Mouse (Mus musculus) neural tube, embryonic 11.5 days (tissue): ENCODE data around the gene Mtmr12. TPM values are rescaled to one million over a fixed set of nuclear protein-coding genes. Genes with fewer than 3 reads are reported as not detected.
"Not testable (repeated sequence)": the region's sequence is repeated elsewhere in the genome, so short reads cannot be mapped to it uniquely, and the experiment has no call there.

Experiments used
- ATAC-seq: fragments of 200-750 bp; cut with Nextera tagmentation; 2 replicates; pipeline ENCODE4 v1.8.0; 2017; ENCODE audit warnings: moderate number of reproducible peaks, mild to moderate bottlenecking, moderate TSS enrichment, moderate library complexity; ENCODE audit not compliant: insufficient read depth, low FRiP score, low TSS enrichment
- DNase-seq: peaks from one replicate; pipeline ENCODE4 v3.0.0-alpha.2; 2015; ENCODE audit warnings: low spot score
- H3K27ac ChIP-seq: fragments of 300-500 bp; sonication (generic); 2 replicates; pipeline ENCODE4 v1.5.1; 2014; ENCODE audit warnings: low read depth, mild to moderate bottlenecking, low read length
- H3K27me3 ChIP-seq: fragments of 300-500 bp; sonication (generic); 2 replicates; pipeline ENCODE4 v1.6.1; 2014; ENCODE audit warnings: mild to moderate bottlenecking, low read length, mixed read lengths; ENCODE audit not compliant: control insufficient read depth, insufficient read depth
- H3K36me3 ChIP-seq: fragments of 300-500 bp; sonication (generic); 2 replicates; pipeline ENCODE4 v1.6.1; 2014; ENCODE audit warnings: mild to moderate bottlenecking, low read length, moderate library complexity, mixed read lengths; ENCODE audit not compliant: control insufficient read depth, insufficient read depth
- H3K4me1 ChIP-seq: fragments of 300-500 bp; sonication (generic); 2 replicates; pipeline ENCODE4 v1.6.1; 2014; ENCODE audit warnings: low read length, mixed read lengths; ENCODE audit not compliant: control insufficient read depth, insufficient read depth
- H3K4me2 ChIP-seq: fragments of 300-500 bp; sonication (generic); 2 replicates; pipeline ENCODE4 v1.6.1; 2014; ENCODE audit warnings: low read depth, mild to moderate bottlenecking, moderate library complexity
- H3K4me3 ChIP-seq: fragments of 300-500 bp; sonication (generic); 2 replicates; pipeline ENCODE4 v1.5.1; 2014; ENCODE audit warnings: low read depth, low read length
- H3K9ac ChIP-seq: fragments of 300-500 bp; sonication (generic); 2 replicates; pipeline ENCODE4 v1.6.1; 2014; ENCODE audit warnings: mild to moderate bottlenecking, low read length
- H3K9me3 ChIP-seq: fragments of 300-500 bp; sonication (generic); 2 replicates; pipeline ENCODE4 v1.6.1; 2016; ENCODE audit warnings: low read length; ENCODE audit not compliant: control insufficient read depth
- whole genome bisulfite sequencing: fragments of 180-500 bp; shearing (Covaris S2); extraction: QIAGEN DNeasy Blood & Tissue Kit; methylation state at CpG from one replicate; pipeline ENCODE4 v1.1.7; 2014; 5-methylcytosine and 5-hydroxymethylcytosine counted together
- polyA plus RNA-seq: library from polyadenylated mRNA; unstranded; fragments of >200 nt; fragmentation: Nextera tagmentation; extraction: Ambion mirVana; gene quantifications from 2 replicates; pipeline ENCODE4 v1.2.1, GENCODE M21; 2014

Mtmr12 gene
- polyA plus RNA-seq, 1 experiment from 2014 or later, result 17.5 TPM

- Histone ChIP-seq H3K9me3 (no peaks in the 10 kb centered on the region), H3K36me3 (no peaks in the 10 kb centered on the region), H3K4me1 (peaks cover 15% of the 10 kb centered on the region), H3K4me3 (no peak overlapping the region), H3K27ac (no peak overlapping the region), H3K27me3 (no peaks in the 10 kb centered on the region), H3K9ac (no peak overlapping the region), H3K4me2 (no peak overlapping the region; the same call in 1 of the 2 replicates)
- no peak for DNase-seq
- WGBS, result 59% methylated on average over 7 of the region's 7 CpGs
- ATAC-seq, result no peak
Observed at GRCm38 (mm10) chr15:12206646-12207222, 1.9 kb downstream of the Mtmr12 start.

DNA sequence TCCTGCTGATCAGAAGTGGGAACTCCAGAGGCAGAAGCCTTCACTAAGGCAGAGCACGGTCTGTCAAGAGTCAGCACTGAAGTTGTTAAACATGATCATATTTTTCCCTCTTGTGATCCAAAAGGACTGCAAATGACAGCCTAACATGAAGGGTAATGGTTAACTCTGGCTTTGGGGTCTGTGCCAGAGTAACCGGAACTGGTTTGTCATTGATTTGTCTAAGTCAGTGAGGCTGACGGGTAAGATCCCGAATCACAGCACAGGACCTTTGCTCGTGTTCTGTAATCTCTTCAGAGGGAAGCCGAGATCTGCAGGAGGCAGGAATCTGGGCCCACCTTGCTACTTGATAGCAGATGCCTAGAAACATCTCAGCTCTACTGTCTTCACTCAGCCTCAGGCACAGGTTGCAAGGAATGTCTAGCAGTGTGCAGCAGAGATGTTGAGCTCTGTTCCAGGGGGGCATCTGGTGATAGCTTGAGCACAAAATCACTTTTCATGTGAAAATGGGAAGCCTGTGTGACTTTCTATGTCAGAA, 2.8 kb downstream of the Mtmr12 start:
- H3K4me1 ChIP-seq, result peaks cover 15% of the 10 kb centered on the region
- ATAC-seq (no peak), DNase-seq (no peak)
- H3K36me3 ChIP-seq, result no peaks in the 10 kb centered on the region
- no peaks in the 10 kb centered on the region for H3K27me3 ChIP-seq
- no peak overlapping the region for H3K4me2 ChIP-seq
- no peak overlapping the region for H3K4me3 ChIP-seq
- WGBS, result 86% methylated on average over 6 of the region's 6 CpGs
- H3K9me3 ChIP-seq, result no peaks in the 10 kb centered on the region
- no peak overlapping the region for H3K27ac ChIP-seq
- no peak overlapping the region for H3K9ac ChIP-seq

- ATAC-seq, result no peak
- 84% methylated on average over 8 of the region's 8 CpGs for WGBS
- Histone ChIP-seq H3K4me1 (peaks cover 6% of the 10 kb centered on the region; the same call in 1 of the 2 replicates), H3K9me3 (no peaks in the 10 kb centered on the region), H3K4me2 (no peak overlapping the region), H3K4me3 (no peak overlapping the region), H3K9ac (no peak overlapping the region), H3K36me3 (no peaks in the 10 kb centered on the region), H3K27ac (no peak overlapping the region), H3K27me3 (no peaks in the 10 kb centered on the region)
- DNase-seq, result no peak
Observed at GRCm38 (mm10) chr15:12211577-12211976, 6.7 kb downstream of the Mtmr12 start.

DNA sequence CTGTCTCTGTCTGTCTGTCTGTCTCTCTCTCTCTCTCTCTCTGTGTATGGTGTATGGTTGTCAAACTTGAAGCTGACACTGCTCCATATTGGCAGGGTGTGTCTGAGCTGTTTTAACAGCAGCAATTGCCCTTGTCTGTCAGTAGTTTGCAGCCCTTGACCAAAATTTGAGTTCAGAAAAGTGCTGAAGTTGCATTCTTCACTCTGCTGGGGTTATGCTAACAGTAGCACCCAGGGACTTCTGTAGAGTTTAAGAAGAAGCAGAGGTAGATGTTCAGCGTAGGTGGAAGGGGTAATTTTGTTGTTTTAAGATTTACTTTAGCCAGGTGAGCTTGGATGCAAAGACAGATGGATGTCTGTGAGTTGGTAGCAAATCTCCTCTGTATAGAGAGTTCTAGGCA, 7.4 kb downstream of the Mtmr12 start:
- Histone ChIP-seq H3K4me1 (no peaks in the 10 kb centered on the region), H3K36me3 (no peaks in the 10 kb centered on the region), H3K4me2 (no peak overlapping the region), H3K27ac (no peak overlapping the region), H3K4me3 (no peak overlapping the region), H3K9ac (no peak overlapping the region), H3K27me3 (no peaks in the 10 kb centered on the region), H3K9me3 (no peaks in the 10 kb centered on the region)
- ATAC-seq (no peak), DNase-seq (no peak)
- WGBS, result 79% methylated on average over 1 of the region's 1 CpGs

DNA sequence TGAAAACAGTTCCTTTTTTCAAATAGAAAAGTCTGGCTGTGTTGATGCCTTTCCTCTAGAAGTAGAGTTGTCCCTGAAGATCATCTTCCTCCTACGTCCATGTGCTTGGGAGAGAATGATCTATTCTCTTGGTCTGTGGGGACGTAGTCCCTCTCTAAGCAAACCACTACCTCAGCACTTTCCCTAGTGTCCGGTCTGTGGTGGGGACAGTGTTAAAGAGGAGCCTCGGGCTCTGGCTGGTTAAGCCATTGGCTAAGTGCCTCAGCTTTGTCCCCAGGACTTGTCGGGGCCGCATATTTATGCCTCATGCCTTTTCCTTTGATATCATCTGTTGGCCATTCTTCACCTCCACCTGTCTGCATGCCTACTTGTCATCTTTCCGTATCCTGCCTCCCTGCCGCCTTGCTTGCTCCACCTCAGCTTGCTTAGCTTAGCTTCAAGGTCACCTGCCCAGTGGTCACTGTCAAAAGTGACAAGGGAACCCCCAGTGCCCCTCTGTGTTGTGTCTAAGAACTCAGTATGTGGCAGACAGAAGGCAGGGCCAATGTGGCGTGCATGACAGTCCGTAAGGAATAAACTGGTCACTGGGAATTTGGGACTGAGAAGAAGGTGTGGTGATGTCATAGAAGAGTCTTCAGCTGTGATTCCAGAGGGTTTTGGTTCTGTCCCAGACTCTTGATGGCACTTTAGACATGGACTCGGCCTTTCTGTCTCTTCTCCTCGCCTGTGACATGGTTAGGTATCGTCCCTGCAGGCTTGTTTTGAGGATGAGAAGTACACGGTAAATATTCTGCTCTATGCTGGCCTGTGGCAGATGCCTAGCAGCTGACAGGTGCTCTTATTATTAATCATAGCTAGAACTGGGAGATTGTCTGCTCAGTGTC, 9.9 kb downstream of the Mtmr12 start:
- H3K4me2 ChIP-seq, result no peak overlapping the region
- ATAC-seq (no peak), DNase-seq (no peak)
- WGBS, result 82% methylated on average over 14 of the region's 14 CpGs
- no peaks in the 10 kb centered on the region for H3K36me3 ChIP-seq
- H3K4me3 ChIP-seq, result no peak overlapping the region
- H3K27ac ChIP-seq, result no peak overlapping the region
- no peaks in the 10 kb centered on the region for H3K9me3 ChIP-seq
- H3K9ac ChIP-seq, result no peak overlapping the region
- peaks cover 3% of the 10 kb centered on the region; the same call in 1 of the 2 replicates for H3K4me1 ChIP-seq
- no peaks in the 10 kb centered on the region for H3K27me3 ChIP-seq

DNA sequence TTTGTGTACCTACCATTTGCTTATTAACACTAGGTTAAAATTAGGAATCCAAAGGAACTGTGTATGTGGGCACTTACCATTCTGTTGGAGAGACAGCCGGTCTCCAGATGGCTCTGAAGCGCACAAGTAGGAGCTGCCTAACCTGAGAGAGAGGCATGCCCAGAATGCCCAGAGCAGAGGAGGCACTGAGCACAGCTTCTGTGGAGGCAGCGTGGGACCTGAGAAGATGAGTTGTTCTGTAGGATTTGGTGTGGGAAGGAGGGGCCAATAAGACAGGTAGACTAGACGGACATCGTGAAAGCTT, 10.5 kb downstream of the Mtmr12 start:
- no peak overlapping the region for H3K9ac ChIP-seq
- no peaks in the 10 kb centered on the region for H3K9me3 ChIP-seq
- no peak overlapping the region for H3K4me3 ChIP-seq
- H3K36me3 ChIP-seq, result no peaks in the 10 kb centered on the region
- H3K27ac ChIP-seq, result no peak overlapping the region
- WGBS, result 92% methylated on average over 5 of the region's 5 CpGs
- DNase-seq (no peak), ATAC-seq (no peak)
- H3K27me3 ChIP-seq, result no peaks in the 10 kb centered on the region
- H3K4me1 ChIP-seq, result peaks cover 3% of the 10 kb centered on the region; the same call in 1 of the 2 replicates
- no peak overlapping the region for H3K4me2 ChIP-seq

GRCm38 (mm10) chr15:12216119-12216518, 11.3 kb downstream of the Mtmr12 start:
- Histone ChIP-seq H3K27me3 (no peaks in the 10 kb centered on the region), H3K9ac (no peak overlapping the region), H3K4me1 (peaks cover 3% of the 10 kb centered on the region; the same call in 1 of the 2 replicates), H3K4me3 (no peak overlapping the region), H3K9me3 (no peaks in the 10 kb centered on the region), H3K27ac (no peak overlapping the region), H3K4me2 (no peak overlapping the region), H3K36me3 (no peaks in the 10 kb centered on the region)
- WGBS, result 96% methylated on average over 8 of the region's 8 CpGs
- ATAC-seq (no peak), DNase-seq (no peak)

GRCm38 (mm10) chr15:12216798-12217197, 12.0 kb downstream of the Mtmr12 start:
- no peak for ATAC-seq
- peaks cover 5% of the 10 kb centered on the region for H3K4me1 ChIP-seq
- H3K27me3 ChIP-seq, result no peaks in the 10 kb centered on the region
- WGBS, result 87% methylated on average over 13 of the region's 13 CpGs
- H3K9me3 ChIP-seq, result no peaks in the 10 kb centered on the region
- H3K9ac ChIP-seq, result no peak overlapping the region
- no peak for DNase-seq
- no peak overlapping the region for H3K4me2 ChIP-seq
- H3K27ac ChIP-seq, result no peak overlapping the region
- H3K36me3 ChIP-seq, result no peaks in the 10 kb centered on the region
- no peak overlapping the region for H3K4me3 ChIP-seq

- not testable (repeated sequence) for H3K27me3 ChIP-seq, H3K4me3 ChIP-seq, H3K36me3 ChIP-seq, H3K9me3 ChIP-seq, H3K27ac ChIP-seq, H3K4me2 ChIP-seq, H3K9ac ChIP-seq, ATAC-seq, DNase-seq
- H3K4me1 ChIP-seq, result peaks cover 10% of the 10 kb centered on the region
- 88% methylated on average over 3 of the region's 3 CpGs for WGBS
Observed at GRCm38 (mm10) chr15:12217332-12217731, 12.5 kb downstream of the Mtmr12 start.
